Mouse (Mus musculus): ENCODE data around the gene Ddah1.

DNA sequence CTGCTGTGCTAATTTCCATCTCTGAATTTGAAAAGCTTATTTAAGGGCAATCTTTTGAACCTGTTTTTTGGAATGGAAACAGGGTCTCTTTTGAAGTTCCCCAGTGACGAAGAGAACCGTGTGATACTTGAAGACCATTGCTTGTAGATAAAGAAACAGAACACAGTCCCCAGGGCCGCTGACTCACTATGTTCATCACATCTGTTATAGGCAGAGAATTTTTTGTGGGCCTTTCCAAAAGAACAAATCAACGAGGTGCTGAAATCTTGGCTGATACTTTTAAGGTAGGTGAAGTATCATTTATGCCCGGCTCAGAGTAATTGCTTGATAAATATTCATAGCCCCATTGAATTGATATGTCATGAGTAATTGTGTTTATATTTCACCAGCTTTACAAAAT, 93.6 kb downstream of the Ddah1 start:
- TF ChIP-seq CTCF (IDR thresholded peaks at IDR 0.05; ENCODE audit: borderline replicate concordance, extremely low read depth, insufficient read depth, insufficient read length), result no peak
- no peak for TF ChIP-seq POLR2A (IDR thresholded peaks at IDR 0.05; ENCODE audit: borderline replicate concordance, extremely low read depth, insufficient read depth, insufficient read length, poor library complexity, severe bottlenecking)

Data from brain, embryonic 14.5 days (tissue).